Mouse (Mus musculus) megakaryocyte-erythroid progenitor cell, adult 5-6 weeks (primary cell): ENCODE results near the gene Gpc1. TPM values are rescaled to one million over a fixed set of nuclear protein-coding genes. Genes with fewer than 3 reads are reported as not detected.

Experiments used
- ATAC-seq: replicated peaks from 2 replicates; pipeline ENCODE4 v1.8.0; 2016; ENCODE audit warnings: mild to moderate bottlenecking, inconsistent platforms; ENCODE audit not compliant: severe bottlenecking, poor library complexity, low FRiP score, low TSS enrichment
- total RNA-seq, 2 experiments: library from RNA; stranded (forward) in 1 of 2; stranded (reverse) in 1 of 2; fragments of 200-1000, 215-1000 nt in 1 of 2; fragments of >200 nt in 1 of 2; fragmentation: Nextera tagmentation in 1 of 2; gene quantifications; 2 replicates each; pipeline ENCODE4 v1.2.3; 2014 to 2017

The Gpc1 gene
- total RNA-seq (2014; fragmentation: Nextera tagmentation), result 1.2 and 2.9 TPM in 2 replicates
- total RNA-seq (2017), result 0.65 and 0.80 TPM in 2 replicates

DNA sequence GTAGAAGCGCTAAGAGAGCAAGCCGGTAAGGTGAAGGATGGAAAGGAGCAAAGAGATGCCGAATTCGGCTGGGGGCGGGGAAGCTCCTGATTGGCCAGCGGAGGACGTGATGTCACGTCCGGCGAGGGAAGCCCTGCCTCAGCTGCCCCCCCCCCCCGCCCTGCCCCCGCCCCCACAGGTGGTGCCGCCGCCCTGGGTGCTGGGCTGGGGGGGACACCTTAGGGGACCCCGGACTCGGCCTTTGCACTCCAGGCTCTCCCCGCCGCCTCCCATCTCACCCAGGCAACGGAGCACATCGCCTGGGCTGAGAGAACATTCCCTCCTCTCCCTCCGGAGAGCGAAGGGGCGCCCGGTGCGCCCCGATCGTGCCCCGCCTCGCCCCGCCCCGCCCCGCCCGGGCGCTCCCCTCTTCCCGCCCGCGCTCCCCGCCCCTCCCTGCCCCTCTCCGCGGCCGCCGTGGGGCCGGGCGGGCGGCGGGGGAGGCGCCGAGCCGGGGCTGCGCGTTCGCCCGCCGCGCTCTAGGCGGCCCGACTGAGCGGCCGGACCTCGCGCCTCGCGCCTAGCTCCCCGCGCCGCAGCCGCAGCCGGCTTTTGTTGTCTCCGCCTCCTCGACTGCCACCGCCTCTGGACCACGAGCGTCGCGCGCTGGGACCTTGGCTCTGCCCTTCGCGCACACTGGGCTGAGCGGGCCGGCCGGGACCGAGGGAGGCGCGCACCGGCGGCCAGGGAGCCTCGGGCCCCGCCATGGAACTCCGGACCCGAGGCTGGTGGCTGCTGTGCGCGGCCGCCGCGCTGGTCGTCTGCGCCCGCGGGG, at the start of gene Gpc1:
Gene Gpc1, plus strand, starts transcription at position 458 of the 814 bp plus-strand sequence.
- ATAC-seq, result no peak

GRCm38 (mm10) chr1:92781862-92782261, 49.6 kb upstream of the Gpc1 start:
- ATAC-seq, result no peak

- ATAC-seq, result no peak
Measured at GRCm38 (mm10) chr1:92782587-92782986, 48.9 kb upstream of the Gpc1 start.

DNA sequence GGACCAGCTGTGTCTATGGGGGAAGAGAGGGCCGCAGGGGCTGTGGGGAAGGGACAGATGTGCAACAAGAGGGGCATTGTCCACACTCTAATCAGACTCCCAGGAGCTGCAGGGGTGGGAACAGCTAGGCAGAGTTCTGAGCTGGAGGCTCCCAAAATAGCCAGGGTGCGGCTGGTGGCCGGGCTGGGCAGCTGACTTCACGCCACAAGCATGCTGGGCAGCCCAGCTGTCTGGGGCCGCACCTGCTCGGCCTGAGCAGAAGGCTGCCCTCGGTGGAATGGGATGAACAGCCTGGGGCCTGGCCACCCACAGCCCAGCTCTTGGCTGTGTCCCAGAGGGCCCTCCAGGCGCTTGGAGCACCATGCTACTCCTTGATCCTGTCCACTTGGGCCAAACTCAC, 44.2 kb upstream of the Gpc1 start:
- ATAC-seq, result no peak

DNA sequence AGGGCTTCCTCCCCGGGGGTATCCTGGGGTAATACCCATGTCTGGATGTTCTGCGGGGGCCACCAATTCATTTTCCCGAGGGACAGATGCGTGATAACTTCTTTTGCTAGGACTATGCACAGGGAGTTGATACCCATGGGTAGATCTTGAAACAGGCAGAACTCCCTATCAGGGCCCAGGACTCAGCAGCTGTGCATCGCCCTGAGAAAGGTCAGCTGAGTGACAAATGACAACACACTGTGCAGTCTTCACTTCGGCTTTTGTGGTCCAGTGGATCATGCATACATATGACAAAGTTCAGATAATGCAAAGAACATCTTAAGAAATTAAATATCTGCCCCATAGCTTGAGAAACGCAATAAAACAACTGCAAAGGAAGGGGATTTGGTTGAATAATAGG, 43.4 kb upstream of the Gpc1 start:
- ATAC-seq, result no peak

DNA sequence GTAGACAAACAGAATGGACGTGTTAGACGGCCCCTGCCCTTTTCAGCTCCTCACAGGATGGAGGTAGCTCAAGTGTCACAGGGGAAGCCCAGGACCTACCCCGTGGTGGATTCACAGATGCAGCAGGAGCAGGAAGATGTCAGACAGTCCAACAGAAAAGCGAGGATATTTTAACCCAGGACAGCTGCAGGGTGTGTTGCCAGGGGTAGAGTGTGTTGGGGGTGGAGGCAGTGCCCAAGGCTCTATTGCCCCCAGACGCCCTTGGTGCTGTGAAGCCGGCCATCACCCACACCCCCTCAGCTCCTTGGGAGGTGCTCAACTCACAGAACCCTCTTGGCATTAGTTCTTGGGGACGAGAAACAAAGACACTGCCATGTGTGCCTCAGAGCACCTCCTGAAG, 40.8 kb upstream of the Gpc1 start:
- ATAC-seq, result no peak

- no peak for ATAC-seq
Measured at GRCm38 (mm10) chr1:92791070-92791831, 40.2 kb upstream of the Gpc1 start.

- ATAC-seq, result no peak
Measured at GRCm38 (mm10) chr1:92793781-92794180, 37.7 kb upstream of the Gpc1 start.

GRCm38 (mm10) chr1:92798425-92798824, 33.0 kb upstream of the Gpc1 start:
- no peak for ATAC-seq

GRCm38 (mm10) chr1:92799653-92800052, 31.8 kb upstream of the Gpc1 start:
- ATAC-seq, result no peak

- ATAC-seq, result no peak
Measured at GRCm38 (mm10) chr1:92802362-92802761, 29.1 kb upstream of the Gpc1 start.

- ATAC-seq, result no peak
Measured at GRCm38 (mm10) chr1:92803376-92803775, 28.1 kb upstream of the Gpc1 start.

- ATAC-seq, result no peak
Measured at GRCm38 (mm10) chr1:92805181-92805580, 26.3 kb upstream of the Gpc1 start.

DNA sequence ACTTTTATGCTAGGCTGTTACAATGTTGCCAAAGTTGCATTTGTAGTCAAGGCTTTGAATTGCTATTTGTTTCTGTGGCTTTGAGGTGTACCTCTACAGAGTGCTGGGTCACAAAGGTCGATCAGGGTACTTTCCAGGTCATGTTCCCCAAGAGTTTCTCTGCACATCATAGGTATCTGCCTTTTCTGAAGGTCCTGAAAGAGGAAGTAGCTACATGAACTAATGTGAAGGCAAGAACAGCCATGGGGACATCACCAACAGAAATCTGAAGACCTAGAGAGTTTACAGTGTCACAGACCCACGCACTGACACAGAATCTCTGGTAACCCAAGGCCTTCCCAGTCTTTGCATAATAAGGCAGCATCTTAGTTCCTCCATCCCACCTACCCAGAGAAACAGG, 25.6 kb upstream of the Gpc1 start:
- no peak for ATAC-seq

DNA sequence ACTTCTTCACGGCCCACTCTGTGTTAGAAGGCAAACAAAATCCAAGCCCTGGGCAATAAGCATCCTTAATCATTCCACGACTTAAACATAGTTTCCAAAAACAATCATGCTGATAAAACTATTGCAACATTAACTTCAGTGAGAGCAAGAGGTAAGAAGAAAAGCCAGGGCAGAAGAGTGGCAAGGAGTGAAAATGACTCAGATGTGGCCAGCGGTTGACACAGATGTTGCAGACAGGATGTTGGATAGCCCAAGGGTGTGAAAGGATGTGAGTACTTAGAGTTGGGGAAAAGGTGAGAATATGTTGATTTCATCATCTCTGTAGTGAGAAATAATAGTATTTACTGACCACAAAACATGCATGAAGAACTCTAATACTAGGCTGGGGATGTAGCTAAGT, 24.7 kb upstream of the Gpc1 start:
- no peak for ATAC-seq

DNA sequence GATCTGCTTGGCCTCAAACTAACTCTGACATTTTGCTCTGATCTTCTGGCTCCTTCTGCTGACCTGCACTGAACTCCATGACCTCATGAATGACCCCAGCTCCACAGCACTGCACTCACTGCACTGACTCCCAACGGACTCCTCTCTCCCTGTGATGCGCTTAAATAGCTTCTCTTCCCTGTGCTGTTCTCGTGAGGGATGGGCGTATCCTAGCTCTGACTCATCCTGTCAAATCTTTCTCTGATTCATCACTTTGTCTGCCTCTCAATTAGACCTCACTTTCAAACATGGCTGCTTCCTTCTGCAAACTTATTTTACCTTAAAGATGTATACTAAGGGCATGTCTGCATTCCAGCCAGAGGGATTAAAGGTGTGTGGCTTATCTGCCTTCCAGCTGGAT, 21.8 kb upstream of the Gpc1 start:
- no peak for ATAC-seq

GRCm38 (mm10) chr1:92814319-92814718, 17.1 kb upstream of the Gpc1 start:
- ATAC-seq, result no peak

- ATAC-seq, result no peak
Measured at GRCm38 (mm10) chr1:92815100-92815499, 16.3 kb upstream of the Gpc1 start.

DNA sequence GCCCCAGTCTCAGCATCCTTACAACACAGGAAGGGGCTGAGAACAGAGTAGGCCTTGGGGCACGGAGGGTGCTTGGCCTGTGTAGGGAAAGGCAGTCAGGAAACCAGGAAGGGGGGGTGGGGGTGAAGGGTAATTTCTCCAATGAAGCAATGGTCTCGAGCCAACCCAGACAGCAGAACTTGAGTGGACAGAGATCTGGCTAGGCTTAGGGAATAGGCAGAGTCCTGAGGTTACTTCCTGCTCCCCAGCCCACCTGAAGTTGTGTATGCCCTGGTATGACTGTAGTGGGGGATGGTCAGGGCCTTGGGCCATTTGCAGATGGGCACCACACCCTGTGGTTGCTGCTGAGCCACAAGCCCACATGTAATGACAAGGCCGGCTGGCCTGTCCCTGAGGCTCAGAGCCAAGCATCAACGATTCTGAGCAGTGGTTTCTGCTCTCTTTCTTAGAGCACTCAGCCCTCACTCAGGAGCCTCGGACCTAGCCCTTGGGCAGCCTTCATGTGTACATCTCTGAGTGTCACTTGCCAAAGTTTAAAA, 15.6 kb upstream of the Gpc1 start:
- ATAC-seq, result no peak

DNA sequence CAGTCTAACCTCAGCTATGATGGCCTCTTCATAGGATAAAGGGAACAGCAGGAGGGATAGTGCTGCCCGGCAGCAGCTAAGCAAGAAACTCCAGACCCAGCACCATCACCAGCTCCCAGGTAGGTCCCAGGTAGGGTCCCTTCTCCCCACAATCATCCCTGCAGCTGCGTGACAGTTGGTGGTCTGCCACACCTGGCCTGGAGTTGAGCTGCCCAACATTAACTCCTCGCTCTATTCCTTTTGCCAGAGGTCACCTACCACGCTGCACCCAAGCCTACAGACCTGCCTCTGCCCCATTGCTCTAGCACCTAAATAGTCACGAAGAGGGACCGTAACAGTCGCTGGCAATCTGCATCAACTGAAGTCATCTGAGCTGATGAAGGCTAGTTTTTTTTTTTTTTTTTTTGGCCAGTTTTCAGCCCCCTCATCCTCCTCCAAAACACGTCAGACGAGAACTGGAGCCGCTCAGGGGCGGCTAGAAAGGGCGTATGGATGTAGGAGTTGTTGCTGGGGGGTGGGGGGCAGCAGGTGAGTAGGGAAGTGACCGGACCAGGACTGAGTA, 738 bp upstream of the Gpc1 start:
- ATAC-seq, result no peak
